Mouse (Mus musculus): ENCODE measurements around the gene Gm4788.
"Not testable (repeated sequence)": the region's sequence is repeated elsewhere in the genome, so short reads cannot be mapped to it uniquely, and the experiment has no call there.

Gm4788 gene

DNA sequence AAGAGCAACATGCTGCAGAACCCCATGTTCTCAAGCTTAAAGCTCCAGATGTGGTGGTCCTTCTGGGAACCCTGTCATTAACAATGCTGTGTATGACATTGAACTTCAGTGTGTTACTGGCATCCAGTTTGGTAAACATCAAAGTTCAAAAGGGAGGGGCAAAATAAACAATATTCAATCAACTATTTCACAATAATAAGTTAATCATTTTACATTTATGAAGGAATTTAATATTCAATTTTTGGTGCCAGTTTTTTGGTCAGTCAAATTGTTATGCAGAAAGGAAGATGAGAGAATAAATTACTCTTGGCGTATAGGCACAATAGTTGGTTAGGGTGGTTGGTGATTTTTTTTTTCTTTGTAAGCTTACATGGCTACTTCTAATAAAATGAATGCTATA lies at the start of gene Gm4788:
Gene Gm4788 (minus strand): TSS at position 101 of the 400 bp plus-strand sequence.
- DNase-seq (ENCODE audit: inconsistent ontology term) = no peak

DNA sequence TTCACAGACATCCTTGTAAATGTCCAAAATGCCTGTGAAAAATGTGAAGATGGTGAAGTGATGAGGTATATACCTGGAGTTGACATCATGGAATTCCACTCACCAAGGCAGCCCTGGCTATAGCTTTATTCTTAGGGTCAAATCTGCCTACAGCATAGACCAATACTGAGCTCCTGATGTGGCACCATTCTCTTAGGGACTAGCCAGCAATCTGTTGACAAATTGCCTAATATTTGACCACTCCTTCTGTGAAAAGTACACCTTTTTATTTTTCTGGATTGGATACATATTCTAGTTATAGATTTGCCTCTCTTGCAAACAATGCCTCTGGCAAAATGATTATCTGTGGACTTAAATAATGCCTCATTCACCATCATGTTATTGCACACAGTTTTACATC lies 27.6 kb upstream of the Gm4788 start:
- DNase-seq (ENCODE audit: inconsistent ontology term) = no peak

DNA sequence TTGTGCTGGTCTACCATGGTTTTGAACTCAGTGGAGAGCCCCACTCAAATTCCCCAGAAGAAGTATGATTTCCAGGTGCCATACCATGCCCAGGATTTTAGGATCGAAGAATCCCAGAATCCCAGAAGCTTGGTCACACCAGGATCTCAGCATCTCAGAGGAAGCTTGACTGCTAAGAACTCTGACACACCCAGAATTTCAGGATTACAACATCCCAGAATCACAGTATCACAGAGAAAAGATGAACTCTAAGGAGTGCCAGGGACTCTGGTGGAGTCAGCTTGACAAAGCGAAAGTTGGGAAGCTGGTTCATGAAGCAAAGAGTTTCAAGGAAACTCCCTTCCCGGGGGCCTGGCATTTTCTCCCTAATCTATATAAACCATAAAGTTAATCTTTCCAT lies 11.1 kb downstream of the Gm4788 start:
- DNase-seq (ENCODE audit: inconsistent ontology term) = not testable (repeated sequence)

DNA sequence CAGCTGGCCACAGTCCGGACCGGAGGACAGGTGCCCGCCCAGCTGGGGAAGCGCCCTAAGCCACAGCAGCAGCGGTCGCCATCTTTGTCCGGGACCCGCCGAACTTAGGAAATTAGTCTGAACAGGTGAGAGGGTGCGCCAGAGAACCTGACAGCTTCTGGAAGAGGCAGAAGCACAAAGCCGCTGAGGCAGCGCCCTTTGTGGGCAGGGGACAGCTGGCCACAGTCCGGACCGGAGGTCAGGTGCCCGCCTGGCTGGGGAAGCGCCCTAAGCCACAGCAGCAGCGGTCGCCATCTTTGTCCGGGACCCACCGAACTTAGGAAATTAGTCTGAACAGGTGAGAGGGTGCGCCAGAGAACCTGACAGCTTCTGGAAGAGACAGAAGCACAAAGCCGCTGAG lies 64.4 kb downstream of the Gm4788 start:
- DNase-seq (ENCODE audit: inconsistent ontology term) = not testable (repeated sequence)

DNA sequence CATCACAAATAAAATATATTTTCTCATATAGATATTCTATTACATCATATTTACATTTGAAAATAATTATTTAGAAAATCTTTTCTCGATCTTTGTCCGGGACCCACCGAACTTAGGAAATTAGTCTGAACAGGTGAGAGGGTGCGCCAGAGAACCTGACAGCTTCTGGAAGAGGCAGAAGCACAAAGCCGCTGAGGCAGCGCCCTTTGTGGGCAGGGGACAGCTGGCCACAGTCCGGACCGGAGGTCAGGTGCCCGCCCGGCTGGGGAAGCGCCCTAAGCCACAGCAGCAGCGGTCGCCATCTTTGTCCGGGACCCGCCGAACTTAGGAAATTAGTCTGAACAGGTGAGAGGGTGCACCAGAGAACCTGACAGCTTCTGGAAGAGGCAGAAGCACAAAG lies 64.8 kb downstream of the Gm4788 start:
- DNase-seq (ENCODE audit: inconsistent ontology term) = not testable (repeated sequence)

DNA sequence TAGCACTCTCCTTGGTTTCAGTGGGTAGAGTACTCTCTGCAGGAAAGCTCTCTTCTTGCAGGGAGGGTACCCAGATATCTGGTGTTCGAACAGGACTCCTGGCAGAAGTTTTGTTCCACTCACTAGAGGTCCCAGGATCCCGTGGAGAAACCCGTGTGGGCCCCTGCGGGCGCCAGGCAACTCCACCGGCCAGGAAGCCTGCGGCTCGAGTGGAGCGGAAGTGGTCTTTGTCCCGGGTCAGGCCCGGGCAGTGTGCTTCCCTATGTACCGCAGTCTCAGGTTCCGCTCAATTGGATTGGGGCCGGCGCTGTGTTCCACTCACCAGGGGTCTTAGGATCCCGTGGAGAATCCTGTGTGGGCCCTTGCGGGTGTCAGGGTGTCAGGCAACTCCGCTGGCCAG lies 131.1 kb downstream of the Gm4788 start:
- DNase-seq (ENCODE audit: inconsistent ontology term) = not testable (repeated sequence)

All from Muller cell, postnatal 12 days (primary cell).